Mouse (Mus musculus) lung, postnatal 36 days (tissue): ENCODE results near the gene Slc1a4.

Source experiments
- DNase-seq: peaks from one replicate; pipeline ENCODE4 v3.0.0; 2022; ENCODE audit warnings: mixed read lengths

The Slc1a4 gene

DNA sequence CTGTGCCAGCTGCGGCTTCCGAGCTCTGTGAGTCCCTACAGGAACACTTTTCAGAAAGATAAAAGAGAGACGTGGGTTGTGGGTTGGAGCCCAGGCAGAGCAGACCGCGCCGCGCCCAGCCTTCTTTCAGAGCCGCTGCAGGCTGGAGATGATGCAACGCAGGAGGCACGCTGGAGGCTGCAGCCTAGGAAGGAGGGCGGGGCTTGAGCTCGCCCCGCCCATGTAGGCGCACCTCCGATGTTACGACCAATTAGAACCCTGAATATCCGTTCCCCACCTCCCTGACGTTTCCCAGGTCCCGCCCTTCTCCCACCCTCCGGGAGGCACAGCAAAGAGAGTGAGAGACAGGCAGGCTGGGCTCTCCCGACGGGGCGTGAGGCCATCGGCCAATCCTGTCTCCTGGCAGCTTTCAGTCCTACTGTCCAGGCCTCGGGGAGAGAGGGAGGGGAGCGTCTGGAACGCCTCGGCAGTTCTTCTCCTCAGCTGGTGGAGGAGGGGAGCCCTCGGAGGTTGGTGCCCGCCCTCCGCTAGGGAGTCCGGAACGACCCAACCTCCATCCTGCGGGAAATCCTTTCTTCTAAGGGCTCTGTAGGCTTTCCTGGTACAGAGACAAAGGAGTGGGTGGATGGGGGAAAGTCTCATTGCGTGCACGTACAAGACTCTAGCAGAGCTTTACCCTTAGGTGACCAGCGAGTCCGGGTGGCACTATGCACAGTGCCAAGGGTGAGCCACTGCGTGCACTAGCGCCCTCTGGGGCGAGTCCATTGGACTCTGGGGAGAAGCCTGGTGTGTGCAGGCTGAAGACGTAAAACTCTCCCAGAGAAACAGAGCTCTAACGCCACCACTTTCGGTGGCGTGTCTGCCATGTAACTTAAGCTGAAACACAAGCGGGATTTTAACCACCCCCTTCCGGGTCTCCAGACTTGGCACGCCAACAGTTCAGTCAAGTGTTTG lies at the start of gene Slc1a4:
Gene Slc1a4, minus strand, starts transcription at position 153 of the 954 bp plus-strand sequence.
- peak; percentile 96 for DNase-seq

DNA sequence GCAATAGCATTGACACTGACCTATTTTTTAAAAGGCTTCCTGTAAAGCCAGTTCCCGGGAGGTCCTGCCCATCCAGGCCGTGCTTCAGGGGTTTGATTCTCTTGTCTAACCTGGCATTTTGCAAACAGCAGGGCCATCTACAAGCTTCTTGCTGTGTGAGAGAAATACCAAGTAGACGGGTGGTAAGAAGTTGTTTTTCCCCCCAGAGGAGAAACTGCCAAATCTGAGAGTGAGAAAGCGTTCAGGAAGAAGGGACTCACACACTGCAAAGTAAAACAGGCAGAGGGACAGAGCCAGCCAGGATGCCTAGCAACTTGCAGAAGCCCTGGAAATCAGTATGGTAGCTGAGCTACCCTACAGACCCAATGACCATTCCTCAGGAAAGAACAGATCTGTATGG lies 47.6 kb upstream of the Slc1a4 start:
- no peak for DNase-seq

DNA sequence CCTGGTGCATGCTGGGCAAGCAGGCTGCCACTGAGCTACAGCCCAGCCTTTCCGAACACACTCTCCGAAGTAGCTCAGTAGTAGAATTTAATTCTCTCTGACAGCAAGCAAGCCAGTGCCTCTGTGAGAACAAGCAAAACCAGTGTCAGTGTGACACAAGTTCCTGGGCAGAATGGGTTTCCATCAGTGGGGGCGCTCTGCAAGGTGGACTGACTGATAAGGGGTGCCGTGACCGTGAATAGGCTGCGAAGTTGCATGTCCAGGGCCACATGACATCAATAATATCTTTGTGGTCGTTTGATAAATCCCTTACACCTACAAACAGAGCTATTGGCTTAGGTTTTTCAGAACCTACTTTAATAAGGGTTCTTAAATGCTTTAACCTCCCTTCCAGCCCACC lies 44.1 kb upstream of the Slc1a4 start:
- no peak for DNase-seq

DNA sequence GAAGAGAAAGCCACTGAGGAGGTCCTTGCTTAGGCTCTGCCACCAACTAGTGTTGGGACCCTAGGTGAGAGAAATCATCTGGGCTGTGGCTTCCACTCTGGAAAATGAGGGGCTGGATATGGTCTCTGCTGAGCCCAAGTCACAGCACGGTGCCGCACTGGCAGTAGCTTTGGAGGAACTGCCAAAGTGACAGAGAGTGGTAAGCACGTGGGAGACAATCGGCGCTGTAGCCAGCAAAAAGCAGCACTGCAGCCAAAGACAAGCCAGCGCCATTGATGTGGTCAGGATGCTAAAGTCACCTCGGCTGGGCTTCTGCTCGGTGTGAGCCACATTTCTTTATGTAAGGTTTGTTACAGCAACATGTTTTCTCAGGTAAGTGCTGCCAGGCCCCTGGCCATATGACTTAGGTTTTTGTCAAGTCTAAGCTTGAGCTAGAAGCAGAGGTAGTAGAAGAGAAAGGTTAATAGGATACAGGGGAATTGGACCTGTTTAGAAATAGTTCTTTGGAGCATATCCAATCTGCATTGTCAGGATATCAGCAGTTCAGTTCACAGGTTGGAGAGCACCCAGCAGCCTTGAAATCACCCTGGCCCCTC lies 40.2 kb upstream of the Slc1a4 start:
- no peak for DNase-seq

DNA sequence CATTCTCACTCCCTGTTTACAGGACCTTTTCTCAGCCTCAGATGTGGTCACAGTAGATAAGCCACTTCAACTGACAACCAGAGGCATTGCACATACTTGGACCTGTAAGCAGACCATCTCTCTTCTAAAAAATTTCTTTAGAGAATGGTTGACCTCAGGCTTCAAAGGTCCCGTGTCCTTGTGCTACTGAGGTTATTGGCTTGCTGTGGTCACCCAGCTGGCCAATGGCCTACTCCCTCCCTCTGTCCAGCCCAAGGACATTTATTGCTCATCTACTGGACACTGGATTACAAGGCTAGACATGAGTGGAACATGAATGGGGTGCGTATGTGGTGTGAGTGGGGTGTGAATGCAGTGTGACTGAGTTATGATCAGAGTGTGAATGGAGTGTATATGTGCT lies 38.0 kb upstream of the Slc1a4 start:
- DNase-seq = no peak

DNA sequence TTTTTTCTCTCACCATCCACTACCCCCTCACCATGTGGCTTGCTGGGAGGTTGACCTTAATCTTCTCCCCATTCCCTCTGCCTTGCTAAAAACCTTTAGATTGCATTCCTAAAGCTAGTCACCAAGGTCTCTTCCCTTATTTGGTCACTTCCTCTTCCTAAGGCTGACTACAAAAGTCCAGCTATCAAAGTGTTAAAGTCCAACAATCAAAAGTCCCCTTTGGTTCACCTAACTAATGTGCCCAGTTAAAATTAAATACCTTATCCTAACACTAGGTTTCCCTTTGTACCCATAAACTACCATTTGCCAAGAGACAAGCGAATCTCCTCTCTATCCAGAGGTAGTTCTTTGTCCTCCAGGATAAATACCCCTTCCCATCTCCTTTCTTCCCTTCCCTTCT lies 33.9 kb upstream of the Slc1a4 start:
- no peak for DNase-seq

DNA sequence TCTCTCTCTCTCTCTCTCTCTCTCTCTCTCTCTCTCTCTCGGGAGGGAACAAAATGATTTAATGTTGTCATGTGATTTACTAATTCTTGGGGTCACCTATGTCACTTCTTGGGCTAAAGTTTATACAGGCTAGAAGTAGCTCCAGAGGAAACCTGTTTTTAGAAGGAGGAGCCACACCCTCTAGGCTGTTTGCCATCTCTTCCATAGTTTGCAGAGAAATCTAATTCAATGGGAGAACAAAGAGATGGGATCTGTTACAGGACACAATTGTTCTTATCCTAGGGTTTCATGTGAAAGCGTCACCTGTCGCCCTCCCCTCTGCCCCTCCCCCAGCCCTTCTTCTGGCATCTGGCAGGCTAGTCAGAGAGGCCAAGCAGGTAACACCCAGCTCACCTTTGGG lies 28.8 kb upstream of the Slc1a4 start:
- no peak for DNase-seq

DNA sequence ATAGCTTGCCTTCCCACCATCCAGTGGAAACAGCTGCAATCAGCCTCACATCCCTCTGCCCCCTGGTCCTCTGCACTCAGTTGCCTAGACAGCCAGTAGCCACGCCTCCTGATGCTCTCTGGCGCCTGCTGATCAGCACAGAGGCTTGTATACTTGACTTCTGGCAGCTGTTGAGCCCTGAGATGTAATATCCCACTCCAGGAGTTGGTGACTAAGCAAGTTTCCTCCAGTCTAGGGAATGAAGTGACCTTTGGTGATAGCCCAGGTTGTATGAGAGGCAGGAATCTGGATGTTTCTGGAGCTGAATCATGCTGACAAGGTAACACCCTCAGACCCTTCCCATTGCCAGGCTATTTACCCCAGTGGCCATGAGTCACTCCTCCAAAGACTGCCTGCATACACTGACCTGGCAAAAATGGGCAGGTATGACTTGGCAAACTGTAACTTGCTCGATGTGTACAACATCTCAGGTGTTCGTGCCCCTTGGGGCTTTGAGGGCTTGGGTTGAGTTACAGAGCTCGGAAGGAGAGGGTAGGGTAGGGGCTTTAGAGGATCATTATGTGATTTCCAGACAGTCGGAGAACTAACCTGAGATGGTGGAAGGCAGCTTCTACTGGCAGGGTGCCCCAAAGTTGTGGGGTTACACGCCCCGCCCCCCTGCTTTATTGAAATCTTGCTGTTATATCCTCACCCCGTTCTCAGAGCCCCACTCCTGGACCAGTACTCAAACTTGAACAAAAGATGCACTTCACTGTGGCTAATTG lies 25.4 kb upstream of the Slc1a4 start:
- DNase-seq = peak; percentile 10

DNA sequence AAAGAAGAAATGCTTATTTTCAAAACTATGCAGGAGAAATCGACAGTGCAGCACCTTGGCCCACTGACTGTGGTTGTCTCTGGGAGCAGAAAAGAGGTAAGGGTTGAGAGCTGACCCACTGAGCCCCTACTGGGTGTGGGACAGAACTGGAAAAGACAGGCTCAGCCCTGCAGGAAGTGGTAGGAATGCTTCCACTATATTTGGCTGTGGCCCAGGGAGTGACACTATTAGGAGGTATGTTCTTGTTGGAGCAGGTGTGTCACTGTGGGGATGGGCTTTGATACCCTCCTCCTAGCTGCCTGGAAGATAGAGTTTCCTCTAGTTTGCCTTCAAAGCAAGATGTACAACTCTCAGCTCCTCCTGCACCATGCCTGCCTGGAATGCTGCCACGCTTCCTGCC lies 16.0 kb upstream of the Slc1a4 start:
- DNase-seq = no peak

DNA sequence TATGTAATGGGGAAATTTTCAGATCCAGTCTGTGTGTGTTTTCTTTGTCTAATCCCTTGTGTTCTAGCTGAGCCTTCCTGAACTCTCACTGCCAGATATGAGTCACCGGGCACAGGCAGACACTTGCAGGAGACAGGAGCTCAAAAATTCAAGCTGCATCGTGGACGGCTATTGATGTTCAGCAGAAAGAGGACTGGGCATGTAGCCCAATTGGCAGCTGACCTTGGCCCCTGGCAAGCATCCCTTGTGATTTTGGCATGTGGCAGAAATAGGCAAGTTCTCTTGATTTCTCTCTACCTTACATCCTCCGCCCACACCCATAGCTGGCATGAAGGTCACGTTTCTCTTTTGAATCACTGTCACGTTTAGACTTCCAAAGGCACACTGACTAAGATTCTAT lies 15.0 kb upstream of the Slc1a4 start:
- DNase-seq = peak; percentile 22

DNA sequence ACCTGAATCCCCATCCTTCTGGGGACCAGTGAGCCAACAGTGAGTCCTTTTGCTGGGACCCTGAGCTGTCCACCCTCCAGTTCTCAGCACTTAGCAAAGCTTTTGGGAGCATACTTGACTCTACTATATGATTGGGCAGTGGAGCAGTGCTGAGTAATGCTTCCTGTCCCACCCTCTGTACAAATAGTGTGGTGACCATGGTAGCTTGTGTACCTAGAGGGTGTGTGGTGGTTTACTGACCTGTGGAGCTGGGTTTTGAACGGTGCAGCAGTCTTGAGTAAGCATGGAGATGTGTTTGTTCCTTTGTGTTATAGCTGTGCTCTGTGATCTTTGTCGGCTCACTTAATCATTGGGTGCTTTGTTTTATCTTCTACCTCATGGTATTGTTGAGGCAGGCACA lies 13.9 kb upstream of the Slc1a4 start:
- DNase-seq = no peak

DNA sequence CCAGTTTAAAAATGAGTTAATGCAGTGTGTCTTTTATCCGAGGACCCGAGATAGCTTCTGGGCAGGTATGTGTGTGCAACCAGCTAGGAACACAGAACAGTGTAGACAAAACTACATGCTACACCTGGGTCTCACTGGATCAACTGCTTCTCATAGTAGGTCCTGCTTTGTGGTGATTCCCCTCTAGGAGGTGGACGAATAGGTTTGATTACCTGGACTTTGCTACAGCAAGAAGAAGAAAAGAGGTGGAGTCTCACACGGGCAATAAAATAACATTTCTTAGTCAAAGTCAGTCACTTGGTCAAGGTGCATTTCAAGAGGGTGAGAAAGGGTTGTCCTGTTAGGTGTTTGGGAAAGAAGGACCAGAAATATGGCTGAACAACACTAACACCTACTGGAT lies 11.4 kb upstream of the Slc1a4 start:
- DNase-seq = no peak

DNA sequence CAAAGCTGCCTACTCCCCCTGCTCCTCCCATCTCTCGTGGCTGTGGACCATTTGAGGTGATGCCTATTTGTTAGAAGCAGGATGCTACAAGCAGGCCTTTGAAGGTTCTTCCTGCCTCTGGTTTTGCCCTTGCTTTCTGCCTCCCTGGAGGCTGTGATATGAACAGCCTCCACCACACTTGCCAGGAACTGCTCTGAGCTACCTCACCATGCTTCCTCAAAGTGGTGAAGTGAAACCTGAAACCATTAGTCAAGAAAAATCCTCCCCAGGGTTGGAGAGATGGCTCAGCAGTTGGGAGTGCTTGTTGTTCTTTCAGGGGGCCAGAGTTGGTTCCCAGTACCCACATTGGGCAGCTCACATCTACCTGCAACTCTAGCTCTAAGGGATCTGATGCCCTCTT lies 9.1 kb upstream of the Slc1a4 start:
- DNase-seq = no peak

DNA sequence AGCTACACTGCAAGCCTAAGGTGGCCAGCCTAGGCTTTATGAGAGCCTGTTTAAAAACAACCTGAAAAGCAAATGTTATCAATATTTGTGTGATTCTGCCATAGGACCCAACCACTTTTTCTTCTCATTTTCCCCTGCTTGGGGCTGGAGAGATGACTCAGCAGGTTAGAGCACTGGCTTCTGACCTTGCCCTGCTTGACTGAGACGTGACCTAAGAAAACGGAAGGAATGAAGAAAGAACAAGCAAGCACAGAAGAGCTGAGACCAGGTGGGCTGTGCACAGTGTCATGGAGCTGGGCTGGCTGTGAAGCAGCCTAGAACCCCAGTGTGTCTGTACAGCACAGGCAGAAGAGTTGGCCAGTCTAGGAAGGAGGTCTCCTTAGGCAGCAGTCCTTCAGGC lies 6.2 kb upstream of the Slc1a4 start:
- DNase-seq = no peak

DNA sequence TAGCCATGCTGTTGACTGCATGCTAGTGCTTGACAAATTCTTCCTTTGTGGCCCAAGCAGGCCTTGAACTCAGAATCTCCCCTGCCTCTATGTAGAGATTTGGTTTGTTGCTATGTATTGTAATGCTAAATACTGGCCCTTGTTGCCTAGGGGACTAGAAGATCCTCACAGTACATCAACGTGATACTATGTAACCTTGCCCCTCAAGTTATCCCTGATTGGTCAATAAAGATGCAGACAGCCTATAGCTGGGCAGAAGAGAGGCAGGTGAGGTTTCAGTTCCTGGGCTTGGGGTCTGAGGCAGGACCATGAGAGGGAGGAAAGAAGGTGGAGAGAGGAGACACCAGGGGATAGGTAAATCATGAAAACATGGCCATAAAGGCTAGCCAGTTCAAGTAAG lies 1.8 kb upstream of the Slc1a4 start:
- DNase-seq = no peak

DNA sequence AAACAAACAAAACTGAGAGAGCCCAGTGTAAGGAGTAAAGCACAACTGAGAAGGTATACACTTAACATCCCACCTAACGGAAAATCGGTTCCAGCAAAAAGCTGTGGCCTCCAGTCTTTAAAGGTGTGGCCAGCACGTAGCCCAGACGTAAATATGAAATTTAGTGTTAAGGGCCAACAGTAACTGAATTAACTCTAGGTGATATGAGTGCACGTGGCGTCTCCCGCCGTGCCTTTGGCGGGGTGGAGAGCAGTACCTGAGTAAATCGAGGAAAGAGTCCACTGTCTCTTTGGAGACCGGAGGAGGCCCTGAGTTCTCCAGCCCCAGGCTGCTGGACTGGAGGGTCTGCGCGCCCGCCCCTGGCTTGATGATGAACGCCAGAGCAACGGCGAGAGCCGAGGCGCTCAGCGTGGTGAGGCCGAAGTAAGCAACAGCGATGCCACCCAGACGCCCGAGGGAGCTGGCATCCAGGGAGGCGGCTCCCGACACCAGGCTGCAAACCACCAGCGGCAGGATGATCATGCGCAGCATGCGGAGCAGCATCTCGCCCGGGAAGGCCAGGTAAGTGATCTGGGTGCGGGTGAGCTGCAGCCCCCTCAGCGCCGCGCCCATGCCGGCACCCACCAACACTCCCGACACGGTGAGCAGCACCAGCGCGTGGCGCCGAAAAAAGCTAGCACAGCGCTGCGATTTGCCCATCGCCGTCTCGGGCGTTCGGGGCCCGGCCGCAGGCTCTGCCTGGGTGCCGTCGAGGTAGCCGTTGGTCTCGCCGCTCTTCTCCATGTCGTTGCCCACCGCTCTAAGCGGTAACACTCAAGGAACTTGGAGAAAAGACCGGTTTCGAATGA lies 599 bp downstream of the Slc1a4 start:
- DNase-seq = peak; percentile 18

DNA sequence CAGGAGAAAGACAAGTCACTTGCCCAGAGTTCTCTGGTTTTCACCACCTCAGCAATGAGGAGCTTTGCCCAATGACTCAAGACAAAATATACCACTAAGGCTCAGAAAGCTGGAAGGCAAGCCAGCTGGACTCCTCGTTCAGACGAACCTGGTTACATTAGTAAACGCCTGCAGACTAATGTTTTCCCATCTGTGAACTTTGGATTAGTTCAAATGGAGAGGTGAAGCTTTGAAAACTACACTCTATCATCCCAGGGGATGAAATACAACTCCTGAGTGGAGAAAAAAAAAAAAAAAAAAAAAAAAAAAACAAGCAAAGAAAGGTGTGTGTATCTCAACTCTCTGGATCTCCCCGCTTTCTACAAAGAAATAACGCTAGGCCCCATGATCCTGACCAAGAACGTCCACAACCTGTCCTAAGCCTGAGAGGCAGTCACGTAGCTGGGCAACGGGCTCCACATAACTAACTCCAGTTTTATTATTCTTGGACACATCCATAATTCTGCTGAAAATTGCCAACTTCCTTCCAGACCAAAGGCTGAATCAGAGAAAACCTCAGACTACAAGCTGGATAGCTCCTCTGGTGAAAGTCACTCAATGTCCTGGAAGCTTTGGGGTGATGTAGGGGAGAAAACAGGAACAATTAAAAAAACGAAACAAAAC lies 1.4 kb downstream of the Slc1a4 start:
- DNase-seq = no peak

DNA sequence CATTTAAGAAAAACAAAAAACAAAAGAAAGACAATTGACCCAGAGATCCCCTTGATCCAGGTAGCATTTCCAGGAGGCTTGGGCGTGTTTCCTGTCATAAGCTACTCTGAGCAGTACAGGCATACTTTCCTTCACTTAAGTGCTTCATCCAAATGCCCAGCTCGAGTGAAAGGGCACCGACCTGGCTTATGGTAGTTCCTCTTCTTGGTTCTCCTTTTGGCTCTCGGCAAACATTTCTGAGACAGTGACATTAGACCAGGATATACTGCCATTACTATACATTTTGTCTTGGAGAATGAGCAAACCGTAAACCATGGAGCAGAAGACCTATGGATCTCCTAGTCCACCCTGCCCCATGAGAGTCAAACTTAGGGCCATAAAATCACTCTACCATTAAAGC lies 2.8 kb downstream of the Slc1a4 start:
- DNase-seq = no peak

DNA sequence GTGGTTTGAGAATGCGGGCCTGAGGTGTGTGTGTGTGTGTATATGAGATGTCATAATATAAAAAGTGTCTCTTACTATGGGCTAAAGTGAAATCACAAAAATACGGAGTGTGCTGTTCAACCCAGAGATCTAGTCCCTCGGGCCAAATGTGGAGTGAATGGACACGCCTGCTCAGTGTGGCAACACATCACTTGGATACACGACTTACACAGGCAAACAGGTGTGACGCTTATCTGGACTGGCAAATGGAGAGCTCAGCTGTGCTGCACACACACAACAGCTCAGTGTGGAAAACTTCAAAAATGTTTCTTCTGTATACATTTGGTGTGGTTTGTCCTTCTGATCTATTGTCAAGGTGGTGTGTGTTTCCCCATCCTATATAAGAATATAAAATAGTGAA lies 3.7 kb downstream of the Slc1a4 start:
- DNase-seq = no peak

DNA sequence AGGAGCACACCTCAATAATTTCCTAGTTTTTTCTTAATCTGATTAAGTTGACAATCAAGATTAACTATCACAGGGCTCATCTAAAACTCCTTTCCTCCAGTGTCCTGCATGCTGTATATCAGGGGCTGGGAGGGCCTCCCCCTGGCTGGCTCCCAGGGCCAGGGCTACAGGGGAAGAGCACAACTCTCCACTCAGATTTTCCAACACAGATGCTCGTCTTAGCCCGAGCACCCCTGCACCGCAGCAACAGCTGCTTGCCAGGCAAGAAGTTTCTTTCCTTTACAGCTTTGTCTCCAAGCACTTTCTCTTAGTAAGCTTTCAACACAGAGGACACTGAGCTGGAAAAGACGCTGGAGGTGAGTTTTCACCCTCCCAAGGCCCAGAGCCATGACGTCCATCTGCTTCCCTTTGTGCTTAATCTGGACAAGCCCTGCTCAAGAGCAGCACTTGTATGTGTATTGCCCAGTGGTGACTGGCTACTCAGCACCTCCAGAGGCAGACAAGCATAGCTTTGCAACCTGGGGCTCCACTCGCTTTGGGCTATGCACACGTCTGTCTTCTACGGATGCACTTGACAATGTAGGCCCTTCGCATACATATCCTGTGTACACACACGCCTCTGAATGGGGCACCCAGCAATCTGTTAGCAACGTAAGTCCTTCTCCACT lies 6.1 kb downstream of the Slc1a4 start:
- no peak for DNase-seq

DNA sequence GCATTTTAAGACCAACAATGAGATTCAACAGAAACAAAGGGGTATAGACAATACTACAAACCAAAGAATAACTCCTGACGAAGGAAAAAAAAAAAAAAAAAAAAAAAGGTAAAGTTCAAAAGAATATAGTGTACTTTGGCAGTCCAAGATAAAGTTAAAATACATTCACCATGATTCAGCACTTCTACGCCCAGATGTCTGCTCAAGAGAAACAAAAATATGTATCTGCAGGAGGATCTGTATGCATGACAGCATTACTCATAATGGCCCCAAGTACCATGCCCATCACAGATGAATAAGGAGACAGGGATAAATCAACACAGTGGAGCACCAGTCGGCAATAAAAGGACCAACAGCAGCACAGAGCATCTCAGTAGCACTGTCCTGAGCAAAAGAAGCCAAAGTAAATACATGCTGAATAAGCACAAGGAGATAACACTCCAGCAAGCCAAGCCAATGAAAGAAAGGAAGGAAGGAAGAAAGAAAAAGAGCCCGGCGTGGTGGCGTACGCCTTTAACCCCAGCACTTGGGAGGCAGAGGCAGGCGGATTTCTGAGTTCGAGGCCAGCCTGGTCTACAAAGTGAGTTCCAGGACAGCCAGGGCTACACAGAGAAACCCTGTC lies 7.3 kb downstream of the Slc1a4 start:
- DNase-seq = no peak
